Mouse (Mus musculus): ENCODE data around the gene Gm10073.
"Not testable (repeated sequence)": the region's sequence is repeated elsewhere in the genome, so short reads cannot be mapped to it uniquely, and the experiment has no call there.

Gene Gm10073

GRCm38 (mm10) chr8:106573168-106573567 is at the start of gene Gm10073:
Gene Gm10073, minus strand, starts transcription at chr8:106573461.
- DNase-seq (ENCODE audit: low spot score) = not testable (repeated sequence)

GRCm38 (mm10) chr8:106623016-106623415 is 49.8 kb upstream of the Gm10073 start:
- DNase-seq (ENCODE audit: low spot score) = no peak

GRCm38 (mm10) chr8:106620488-106620887 is 47.2 kb upstream of the Gm10073 start:
- no peak for DNase-seq (ENCODE audit: low spot score)

GRCm38 (mm10) chr8:106619549-106620245 is 46.4 kb upstream of the Gm10073 start:
- peak; percentile 57 for DNase-seq (ENCODE audit: low spot score)

- no peak for DNase-seq (ENCODE audit: low spot score)
Measured at GRCm38 (mm10) chr8:106618324-106618723, 45.1 kb upstream of the Gm10073 start.

- DNase-seq (ENCODE audit: low spot score) = no peak
Measured at GRCm38 (mm10) chr8:106617865-106618264, 44.6 kb upstream of the Gm10073 start.

- no peak for DNase-seq (ENCODE audit: low spot score)
Measured at GRCm38 (mm10) chr8:106617196-106617595, 43.9 kb upstream of the Gm10073 start.

- no peak for DNase-seq (ENCODE audit: low spot score)
Measured at GRCm38 (mm10) chr8:106616679-106617078, 43.4 kb upstream of the Gm10073 start.

- DNase-seq (ENCODE audit: low spot score) = no peak
Measured at GRCm38 (mm10) chr8:106615661-106616299, 42.5 kb upstream of the Gm10073 start.

GRCm38 (mm10) chr8:106614704-106615103 is 41.4 kb upstream of the Gm10073 start:
- DNase-seq (ENCODE audit: low spot score) = no peak

- no peak for DNase-seq (ENCODE audit: low spot score)
Measured at GRCm38 (mm10) chr8:106612047-106612446, 38.8 kb upstream of the Gm10073 start.

GRCm38 (mm10) chr8:106610958-106611640 is 37.8 kb upstream of the Gm10073 start:
- no peak for DNase-seq (ENCODE audit: low spot score)

GRCm38 (mm10) chr8:106609076-106609903 is 36.0 kb upstream of the Gm10073 start:
- no peak for DNase-seq (ENCODE audit: low spot score)

- no peak for DNase-seq (ENCODE audit: low spot score)
Measured at GRCm38 (mm10) chr8:106608425-106608824, 35.2 kb upstream of the Gm10073 start.

- DNase-seq (ENCODE audit: low spot score) = not testable (repeated sequence)
Measured at GRCm38 (mm10) chr8:106607783-106608182, 34.5 kb upstream of the Gm10073 start.

- no peak for DNase-seq (ENCODE audit: low spot score)
Measured at GRCm38 (mm10) chr8:106606601-106607145, 33.4 kb upstream of the Gm10073 start.

GRCm38 (mm10) chr8:106606121-106606520 is 32.9 kb upstream of the Gm10073 start:
- no peak for DNase-seq (ENCODE audit: low spot score)

GRCm38 (mm10) chr8:106605657-106606056 is 32.4 kb upstream of the Gm10073 start:
- DNase-seq (ENCODE audit: low spot score) = no peak

- DNase-seq (ENCODE audit: low spot score) = no peak
Measured at GRCm38 (mm10) chr8:106603933-106604332, 30.7 kb upstream of the Gm10073 start.

- DNase-seq (ENCODE audit: low spot score) = peak; percentile 77
Measured at GRCm38 (mm10) chr8:106603131-106603819, 30.0 kb upstream of the Gm10073 start, which contains the start of gene Cdh1. Gene Cdh1, plus strand, starts transcription at chr8:106603351.
